Mouse (Mus musculus): ENCODE data around the gene R3hdm2. TPM values are rescaled to one million over a fixed set of nuclear protein-coding genes. Genes with fewer than 3 reads are reported as not detected.
A peak's percentile ranks its signal among the peaks of the same experiment; 100 is the strongest.

The R3hdm2 gene
- polyA plus RNA-seq, 1 experiment = 63.4 TPM

DNA sequence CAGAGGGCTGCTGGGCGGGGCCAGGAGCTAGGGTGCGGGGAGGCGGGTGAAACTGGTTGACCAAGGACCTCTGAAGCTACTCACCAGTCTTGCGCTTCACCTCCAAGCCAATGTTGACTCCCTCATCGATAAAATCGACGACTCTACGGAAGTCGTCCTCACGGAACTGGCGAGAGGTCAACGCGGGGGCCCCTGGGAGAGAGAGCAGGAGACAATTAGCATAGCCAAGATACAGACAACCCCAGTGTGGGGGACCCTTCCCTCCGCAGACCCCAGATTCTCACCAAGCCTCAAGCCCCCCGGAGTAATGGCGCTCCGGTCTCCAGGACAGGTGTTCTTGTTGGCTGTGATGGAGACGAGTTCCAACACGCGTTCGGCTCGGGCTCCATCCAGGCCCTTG lies 137.8 kb downstream of the R3hdm2 start:
- H3K4me3 ChIP-seq = no peak overlapping the region
- no peaks in the 10 kb centered on the region for H3K27me3 ChIP-seq (ENCODE audit: control insufficient read depth, insufficient read depth, insufficient read length)
- TF ChIP-seq MYOD1 (IDR thresholded peaks at IDR 0.05; ENCODE audit: control insufficient read depth in 1 of 3, insufficient read length in 2 of 3, low read depth in 2 of 3) (no peak), MAX (IDR thresholded peaks at IDR 0.05; ENCODE audit: low read depth) (no peak), USF1 (IDR thresholded peaks at IDR 0.05; ENCODE audit: low read depth) (no peak), TCF3 (IDR thresholded peaks at IDR 0.05; ENCODE audit: insufficient read length, low read depth) (no peak), TCF12 (IDR thresholded peaks at IDR 0.05; ENCODE audit: insufficient read depth, poor library complexity, severe bottlenecking) (no peak), REST (IDR thresholded peaks at IDR 0.05; ENCODE audit: insufficient read depth, insufficient read length) (no peak), E2F4 (IDR thresholded peaks at IDR 0.05; ENCODE audit: insufficient read depth) (no peak), POLR2AphosphoS2 (IDR thresholded peaks at IDR 0.05; ENCODE audit: insufficient read length, low read depth) (no peak), POLR2A (IDR thresholded peaks at IDR 0.05; ENCODE audit: insufficient read length, low read depth) (no peak), CEBPB (IDR thresholded peaks at IDR 0.05; ENCODE audit: insufficient read depth, poor library complexity, severe bottlenecking) (no peak), MYOG (IDR thresholded peaks at IDR 0.05; ENCODE audit: control insufficient read depth in 1 of 3, insufficient read depth in 1 of 3, insufficient read length in 2 of 3, low read depth in 2 of 3) (no peak), SRF (IDR thresholded peaks at IDR 0.05; ENCODE audit: control insufficient read depth, insufficient read length, low read depth) (no peak)
- H3K4me2 ChIP-seq (ENCODE audit: low read depth) = no peak overlapping the region
- H3K79me2 ChIP-seq (ENCODE audit: control insufficient read depth, insufficient read depth) = peaks cover 22% of the 10 kb centered on the region
- peaks cover 32% of the 10 kb centered on the region for H3K36me3 ChIP-seq (ENCODE audit: control insufficient read depth, insufficient read depth)
- H3ac ChIP-seq (ENCODE audit: control insufficient read depth, insufficient read length) = no peak overlapping the region

DNA sequence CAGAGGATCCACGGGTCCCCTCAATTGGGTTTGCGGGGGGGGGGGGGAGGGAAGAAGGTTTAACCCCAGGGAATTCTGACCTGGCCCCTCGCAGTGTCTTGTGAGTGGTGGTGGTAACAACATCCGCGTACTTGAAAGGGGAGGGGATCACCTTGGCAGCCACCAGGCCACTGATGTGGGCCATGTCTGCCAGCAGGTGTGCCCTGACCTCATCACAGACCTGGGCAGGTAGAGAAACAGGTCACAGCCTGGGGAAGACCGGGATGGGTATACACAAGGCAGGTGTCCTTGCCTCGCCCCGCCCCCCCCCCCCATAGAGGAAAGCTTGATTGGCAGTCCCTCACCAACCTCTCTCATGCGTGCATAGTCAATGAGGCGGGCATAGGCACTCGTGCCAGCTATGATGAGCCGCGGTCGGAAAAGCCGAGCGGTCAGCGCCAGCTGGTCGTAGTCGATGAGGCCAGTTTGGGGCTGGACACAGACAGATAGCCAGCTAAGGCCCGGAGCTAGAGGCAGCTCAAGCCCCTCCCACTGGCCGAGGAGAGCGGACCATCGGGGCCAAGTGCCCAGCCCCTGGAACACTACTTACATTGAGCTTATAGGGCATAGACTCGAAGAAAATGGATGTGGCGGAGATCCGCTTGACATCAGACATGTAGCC lies 139.0 kb downstream of the R3hdm2 start:
- H3K4me3 ChIP-seq = no peak overlapping the region
- H3K79me2 ChIP-seq (ENCODE audit: control insufficient read depth, insufficient read depth) = peaks cover 22% of the 10 kb centered on the region
- no peak overlapping the region for H3K4me2 ChIP-seq (ENCODE audit: low read depth)
- H3K27me3 ChIP-seq (ENCODE audit: control insufficient read depth, insufficient read depth, insufficient read length) = no peaks in the 10 kb centered on the region
- H3K36me3 ChIP-seq (ENCODE audit: control insufficient read depth, insufficient read depth) = peaks cover 32% of the 10 kb centered on the region
- H3ac ChIP-seq (ENCODE audit: control insufficient read depth, insufficient read length) = no peak overlapping the region
- TF ChIP-seq MYOD1 (IDR thresholded peaks at IDR 0.05; ENCODE audit: control insufficient read depth in 1 of 3, insufficient read length in 2 of 3, low read depth in 2 of 3) = no peak
- TF ChIP-seq REST (IDR thresholded peaks at IDR 0.05; ENCODE audit: insufficient read depth, insufficient read length) = no peak
- no peak for TF ChIP-seq USF1 (IDR thresholded peaks at IDR 0.05; ENCODE audit: low read depth)
- TF ChIP-seq CEBPB (IDR thresholded peaks at IDR 0.05; ENCODE audit: insufficient read depth, poor library complexity, severe bottlenecking) = no peak

DNA sequence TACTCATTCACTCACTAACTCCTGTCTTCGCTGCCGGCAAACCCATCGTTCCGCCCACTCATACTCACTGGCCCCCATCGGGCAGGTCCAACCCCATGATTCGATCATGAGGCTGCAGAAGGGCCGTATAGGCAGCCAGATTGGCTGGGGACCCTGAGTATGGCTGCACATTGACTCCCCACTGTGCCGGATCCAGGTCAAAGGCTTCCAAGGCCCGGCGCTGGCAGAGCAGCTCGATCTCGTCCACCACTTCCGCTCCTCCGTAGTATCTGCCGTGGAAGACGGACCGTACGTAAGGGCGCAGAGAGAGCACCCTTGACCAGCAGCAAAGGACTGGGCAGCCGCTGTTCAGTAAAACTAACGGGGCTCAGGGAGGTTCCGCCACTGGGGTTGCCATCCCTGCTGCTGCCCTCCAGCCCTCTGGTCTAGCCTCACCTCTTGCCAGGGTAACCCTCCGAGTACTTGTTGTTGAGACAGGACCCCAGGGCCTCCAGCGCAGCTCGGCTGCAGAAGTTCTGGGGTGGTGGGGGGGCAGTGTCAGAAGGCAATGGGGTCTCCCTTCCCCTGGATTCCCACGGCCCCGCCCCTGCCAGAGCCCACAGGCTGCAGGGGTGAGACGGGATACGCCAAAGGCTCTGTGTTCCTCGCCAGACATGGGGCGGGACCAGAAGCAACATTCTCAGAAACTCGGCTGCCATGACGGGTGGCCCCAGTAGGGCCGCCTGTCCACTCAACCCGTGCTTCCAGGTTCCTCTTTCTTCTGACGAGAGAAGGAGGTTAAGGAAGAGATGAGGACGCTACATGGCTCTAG lies 140.0 kb downstream of the R3hdm2 start:
- Histone ChIP-seq H3ac (ENCODE audit: control insufficient read depth, insufficient read length) (peak overlapping the region; percentile 66), H3K27me3 (ENCODE audit: control insufficient read depth, insufficient read depth, insufficient read length) (peaks cover 6% of the 10 kb centered on the region), H3K79me2 (ENCODE audit: control insufficient read depth, insufficient read depth) (peaks cover 22% of the 10 kb centered on the region), H3K4me3 (peak overlapping the region; percentile 99), H3K36me3 (ENCODE audit: control insufficient read depth, insufficient read depth) (peaks cover 32% of the 10 kb centered on the region), H3K4me2 (ENCODE audit: low read depth) (peak overlapping the region; percentile 99)
- TF ChIP-seq POLR2A (IDR thresholded peaks at IDR 0.05; ENCODE audit: insufficient read length, low read depth) (peak; percentile 11), MYOG (IDR thresholded peaks at IDR 0.05; ENCODE audit: control insufficient read depth in 1 of 3, insufficient read depth in 1 of 3, insufficient read length in 2 of 3, low read depth in 2 of 3) (no peak)

DNA sequence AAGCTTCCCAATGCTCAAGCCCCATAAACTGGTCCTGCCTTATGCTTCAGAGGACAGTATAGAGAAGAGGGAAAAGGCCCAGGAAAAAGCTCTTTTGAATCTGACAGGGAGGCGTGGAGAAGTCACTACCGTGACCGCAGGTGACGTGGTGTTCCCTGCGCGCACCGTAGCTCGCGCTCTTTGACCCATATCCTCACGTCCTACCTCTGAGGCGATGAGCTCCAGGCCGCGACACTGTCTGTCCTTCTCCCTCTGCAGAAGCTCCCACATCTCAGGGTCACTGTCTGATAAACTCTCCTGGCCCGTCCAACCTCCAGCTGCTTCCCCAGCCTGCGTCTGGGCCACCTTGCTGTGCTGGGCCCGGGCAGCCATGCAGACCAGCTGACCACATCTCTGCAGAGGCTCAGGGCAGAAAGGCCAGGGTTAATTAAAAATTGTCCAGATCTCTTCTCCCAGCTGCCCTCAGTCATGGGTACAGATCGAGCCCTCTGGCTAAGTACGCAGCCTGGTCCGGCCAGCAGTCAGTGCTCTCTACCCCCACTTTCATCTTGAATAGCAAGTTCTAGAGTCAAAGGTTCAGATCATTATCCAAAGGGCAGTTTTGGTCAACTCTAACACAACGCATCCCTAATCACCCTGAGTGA lies 140.7 kb downstream of the R3hdm2 start:
- Histone ChIP-seq H3K27me3 (ENCODE audit: control insufficient read depth, insufficient read depth, insufficient read length) (peaks cover 6% of the 10 kb centered on the region), H3K4me2 (ENCODE audit: low read depth) (peak overlapping the region; percentile 99), H3K4me3 (peak overlapping the region; percentile 99), H3K36me3 (ENCODE audit: control insufficient read depth, insufficient read depth) (peaks cover 32% of the 10 kb centered on the region), H3K79me2 (ENCODE audit: control insufficient read depth, insufficient read depth) (peaks cover 22% of the 10 kb centered on the region), H3ac (ENCODE audit: control insufficient read depth, insufficient read length) (peak overlapping the region; percentile 66)
- peak; percentile 76 for TF ChIP-seq POLR2AphosphoS2 (IDR thresholded peaks at IDR 0.05; ENCODE audit: insufficient read length, low read depth)
- TF ChIP-seq POLR2A (IDR thresholded peaks at IDR 0.05; ENCODE audit: insufficient read length, low read depth) = no peak

DNA sequence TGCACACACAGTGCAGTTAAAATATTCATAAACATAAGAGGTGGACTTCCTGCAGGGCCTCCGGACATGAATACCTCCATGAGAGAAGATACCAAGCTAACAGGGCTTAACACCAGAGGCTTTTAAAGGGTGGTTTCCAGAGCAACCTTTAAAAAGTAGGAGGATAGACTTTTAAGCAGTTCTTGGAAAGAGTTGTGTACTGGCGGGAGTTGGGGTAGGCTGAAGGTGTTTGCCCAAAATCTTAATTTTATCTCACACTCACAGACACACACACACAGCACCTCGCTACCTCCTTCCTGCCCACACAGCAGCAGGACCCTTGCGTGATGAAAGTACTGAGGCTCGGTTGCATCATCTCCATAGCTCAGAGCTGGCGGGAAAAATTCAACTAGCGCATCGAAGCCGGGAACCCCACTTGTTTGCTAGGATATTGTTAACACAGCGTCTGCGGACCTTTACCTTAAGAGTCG lies 141.5 kb downstream of the R3hdm2 start:
- Histone ChIP-seq H3K4me3 (peak overlapping the region; percentile 99), H3K79me2 (ENCODE audit: control insufficient read depth, insufficient read depth) (peaks cover 22% of the 10 kb centered on the region), H3K36me3 (ENCODE audit: control insufficient read depth, insufficient read depth) (peaks cover 32% of the 10 kb centered on the region), H3ac (ENCODE audit: control insufficient read depth, insufficient read length) (peak overlapping the region; percentile 66), H3K4me2 (ENCODE audit: low read depth) (peak overlapping the region; percentile 99), H3K27me3 (ENCODE audit: control insufficient read depth, insufficient read depth, insufficient read length) (peaks cover 6% of the 10 kb centered on the region)
- TF ChIP-seq MYOD1 (IDR thresholded peaks at IDR 0.05; ENCODE audit: control insufficient read depth in 1 of 3, insufficient read length in 2 of 3, low read depth in 2 of 3) (no peak), USF1 (IDR thresholded peaks at IDR 0.05; ENCODE audit: low read depth) (no peak), POLR2AphosphoS2 (IDR thresholded peaks at IDR 0.05; ENCODE audit: insufficient read length, low read depth) (peak; percentile 73), REST (IDR thresholded peaks at IDR 0.05; ENCODE audit: insufficient read depth, insufficient read length) (no peak), E2F4 (IDR thresholded peaks at IDR 0.05; ENCODE audit: insufficient read depth) (peak; percentile 85), CEBPB (IDR thresholded peaks at IDR 0.05; ENCODE audit: insufficient read depth, poor library complexity, severe bottlenecking) (peak; percentile 95), POLR2A (IDR thresholded peaks at IDR 0.05; ENCODE audit: insufficient read length, low read depth) (peak; percentile 48)

Measured in myocyte (in vitro differentiated cells).